22 mouse cellular contexts compared by ENCODE assay signal in the genomic region with DNA sequence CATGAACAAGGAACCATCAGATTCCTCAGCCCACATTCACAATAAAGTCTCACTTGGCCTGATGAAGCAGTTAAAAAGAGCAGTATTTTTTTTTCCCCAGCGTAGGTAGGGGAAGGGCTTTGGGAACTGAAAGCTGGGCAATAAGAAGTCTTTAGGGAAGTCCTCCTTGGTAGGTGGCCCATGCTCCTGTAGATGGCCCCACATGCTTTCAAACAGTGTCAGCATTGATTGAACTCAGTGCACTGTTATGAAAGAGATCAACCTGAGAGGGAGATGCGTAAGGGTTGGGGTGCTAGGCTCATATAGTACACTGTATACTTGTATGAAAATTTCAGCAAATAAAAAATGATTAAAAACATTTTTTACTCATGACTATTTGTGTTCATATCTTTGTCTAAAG. TPM values are rescaled to one million over a fixed set of nuclear protein-coding genes. Genes with fewer than 3 reads are reported as not detected.
DNase-seq lines count a peak whose midpoint lies in the region; ATAC-seq and TF ChIP-seq lines count a peak whose summit lies in the region.
"Had no signal": no experiment of that assay in that cellular context is flagged by ENCODE, and none has a peak within 500 bp of the region (broad histone marks: within the 10 kb centered on the region; RNA-seq: fewer than 3 reads in every experiment).

No protein-coding gene starts in this region.

- H3K27ac ChIP-seq in kidney, postnatal 0 days = peak overlapping the region; percentile 62; the same call in 1 of the 2 replicates
- H3K27ac ChIP-seq in forebrain, embryonic 14.5 days (ENCODE audit: low read depth, low read length) = no peak overlapping the region
- H3K27ac ChIP-seq in intestine, embryonic 15.5 days = no peak overlapping the region
- H3K27ac ChIP-seq: embryonic facial prominence, embryonic 15.5 days; heart, adult 2 months; heart, embryonic 13.5 days; hindbrain, embryonic 12.5 days; midbrain, embryonic 13.5 days; neural tube, embryonic 12.5 days had no signal

- 87% methylated on average over 2 of the region's 2 CpGs for WGBS in kidney, postnatal 0 days
- WGBS in forebrain, embryonic 14.5 days = 96% methylated on average over 2 of the region's 2 CpGs
- WGBS in intestine, embryonic 15.5 days = 89% methylated on average over 2 of the region's 2 CpGs

- TF ChIP-seq CTCF in kidney, postnatal 0 days (IDR thresholded peaks at IDR 0.05; ENCODE audit: low read depth) = no peak
- peak; percentile 19 for TF ChIP-seq CTCF in Patski (IDR thresholded peaks at IDR 0.05)

- no peaks in the 10 kb centered on the region for H3K27me3 ChIP-seq in kidney, postnatal 0 days (ENCODE audit: insufficient read depth, low read length)
- no peaks in the 10 kb centered on the region for H3K27me3 ChIP-seq in Patski
- H3K27me3 ChIP-seq in forebrain, embryonic 14.5 days (replicated peaks; ENCODE audit: control insufficient read depth, insufficient read depth, low read length) = no peaks in the 10 kb centered on the region
- H3K27me3 ChIP-seq in intestine, embryonic 15.5 days (replicated peaks) = no peaks in the 10 kb centered on the region
- H3K27me3 ChIP-seq: embryonic facial prominence, embryonic 15.5 days; heart, embryonic 13.5 days; hindbrain, embryonic 12.5 days; midbrain, embryonic 13.5 days; neural tube, embryonic 12.5 days had no signal

- no peak overlapping the region for H3K4me2 ChIP-seq in kidney, postnatal 0 days (ENCODE audit: low read length)
- no peak overlapping the region for H3K4me2 ChIP-seq in forebrain, embryonic 14.5 days (ENCODE audit: low read length)
- no peak overlapping the region for H3K4me2 ChIP-seq in intestine, embryonic 15.5 days (replicated peaks)
- H3K4me2 ChIP-seq: embryonic facial prominence, embryonic 15.5 days; heart, embryonic 13.5 days; hindbrain, embryonic 12.5 days; midbrain, embryonic 13.5 days; neural tube, embryonic 12.5 days had no signal

- in situ Hi-C loops in Patski (cut with MboI; ENCODE audit: low pct_unique_long_range_greater_than_20kb) = no loop called here

- CTCF ChIA-PET in Patski (lab: Charles Lee) = no interaction called here

- no peak overlapping the region for H3K4me3 ChIP-seq in kidney, postnatal 0 days (replicated peaks; ENCODE audit: low read depth, low read length)
- H3K4me3 ChIP-seq in forebrain, embryonic 14.5 days (ENCODE audit: low read depth, low read length) = no peak overlapping the region
- no peak overlapping the region for H3K4me3 ChIP-seq in intestine, embryonic 15.5 days (replicated peaks)
- H3K4me3 ChIP-seq: embryonic facial prominence, embryonic 15.5 days; heart, adult 2 months; heart, embryonic 13.5 days; hindbrain, embryonic 12.5 days; midbrain, embryonic 13.5 days; neural tube, embryonic 12.5 days had no signal

- no peak for DNase-seq in kidney, postnatal 0 days (ENCODE audit: low spot score)
- no peak for DNase-seq in kidney, postnatal 14 days
- DNase-seq in A20 (ENCODE audit: low read depth, low spot score) (peak; percentile 50), Patski (ENCODE audit: low read depth, low spot score) (no peak)
- DNase-seq in forebrain, embryonic 14.5 days (ENCODE audit: low spot score) = no peak
- DNase-seq: adrenal gland, postnatal 36 days; cerebellum, adult 9-10 months; gastrocnemius, postnatal 10 days; heart, adult 2 months; kidney, adult 11 months; layer of hippocampus, adult 9-11 months; lung, adult 18-20 months; lung, postnatal 10 days; right cerebral cortex, adult 18-20 months had no signal

- H3K36me3 ChIP-seq in kidney, postnatal 0 days (ENCODE audit: insufficient read depth, low read length) = peaks cover 40% of the 10 kb centered on the region
- peaks cover 76% of the 10 kb centered on the region for H3K36me3 ChIP-seq in forebrain, embryonic 14.5 days (ENCODE audit: control insufficient read depth, insufficient read depth, low read length)
- H3K36me3 ChIP-seq in intestine, embryonic 15.5 days = peaks cover 23% of the 10 kb centered on the region

- no peak overlapping the region for H3K9ac ChIP-seq in kidney, postnatal 0 days (ENCODE audit: low read depth, low read length)
- H3K9ac ChIP-seq in forebrain, embryonic 14.5 days (ENCODE audit: low read length) = no peak overlapping the region
- no peak overlapping the region for H3K9ac ChIP-seq in intestine, embryonic 15.5 days
- H3K9ac ChIP-seq: embryonic facial prominence, embryonic 15.5 days; heart, embryonic 13.5 days; hindbrain, embryonic 12.5 days; midbrain, embryonic 13.5 days; neural tube, embryonic 12.5 days had no signal

- no peak for ATAC-seq in kidney, postnatal 0 days (replicated peaks; ENCODE audit: low FRiP score, low read depth)
- ATAC-seq in Patski = peak; percentile 14
- ATAC-seq in megakaryocyte progenitor cell, adult 5-6 weeks (replicated peaks; ENCODE audit: poor library complexity) = peak; percentile 39; the same call in 1 of the 2 replicates
- ATAC-seq in forebrain, embryonic 14.5 days = no peak
- ATAC-seq in intestine, embryonic 15.5 days = no peak
- ATAC-seq: forebrain, embryonic 16.5 days; midbrain, embryonic 13.5 days had no signal

- H3K9me3 ChIP-seq in kidney, postnatal 0 days (replicated peaks; ENCODE audit: low read length) = no peaks in the 10 kb centered on the region
- no peaks in the 10 kb centered on the region for H3K9me3 ChIP-seq in forebrain, embryonic 14.5 days (replicated peaks; ENCODE audit: control insufficient read depth, low read length)
- no peaks in the 10 kb centered on the region for H3K9me3 ChIP-seq in intestine, embryonic 15.5 days
- H3K9me3 ChIP-seq: embryonic facial prominence, embryonic 15.5 days; heart, embryonic 13.5 days; hindbrain, embryonic 12.5 days; midbrain, embryonic 13.5 days; neural tube, embryonic 12.5 days had no signal

- POLR2A ChIA-PET in Patski (lab: Charles Lee) = interaction anchor here (1.2 kb wide), 1 partner anchor 10 kb away, joined by 4 read pairs; no protein-coding TSS in a partner anchor

- no peaks in the 10 kb centered on the region for H3K4me1 ChIP-seq in kidney, postnatal 0 days (replicated peaks; ENCODE audit: insufficient read depth, low read length)
- no peaks in the 10 kb centered on the region for H3K4me1 ChIP-seq in forebrain, embryonic 14.5 days (ENCODE audit: control insufficient read depth, insufficient read depth, low read length)
- H3K4me1 ChIP-seq in intestine, embryonic 15.5 days (replicated peaks) = no peaks in the 10 kb centered on the region
- H3K4me1 ChIP-seq: embryonic facial prominence, embryonic 15.5 days; hindbrain, embryonic 12.5 days; neural tube, embryonic 12.5 days had no signal

RNA-seq across cellular contexts. Expression of a gene that starts 8.2 kb away (rescaled TPM):
- polyA plus RNA-seq in kidney, postnatal 0 days (2015; fragmentation: Nextera tagmentation; extraction: Ambion mirVana) = 28.6 and 31.2 TPM in 2 replicates
- polyA plus RNA-seq in Patski (2021) = 16.2 TPM
- 22.5 and 23.3 TPM in 2 replicates for total RNA-seq in megakaryocyte progenitor cell, adult 5-6 weeks (2015)
- total RNA-seq in megakaryocyte progenitor cell, adult 5-6 weeks (2017) = 26.1 and 27.1 TPM in 2 replicates
- polyA plus RNA-seq in forebrain, embryonic 14.5 days (2014; fragmentation: Nextera tagmentation; extraction: Ambion mirVana) = 33.2 and 38.1 TPM in 2 replicates
- polyA plus RNA-seq in intestine, embryonic 15.5 days (2015; fragmentation: Nextera tagmentation; extraction: Ambion mirVana) = 31.0 and 33.1 TPM in 2 replicates

RNA-seq across cellular contexts. Expression of a gene that starts 8.3 kb away (rescaled TPM):
- polyA plus RNA-seq in kidney, postnatal 0 days (2015; fragmentation: Nextera tagmentation; extraction: Ambion mirVana) = 222 and 249 TPM in 2 replicates
- 443 TPM for polyA plus RNA-seq in Patski (2021)
- total RNA-seq in megakaryocyte progenitor cell, adult 5-6 weeks (2015) = 135 and 167 TPM in 2 replicates
- 94.0 and 120 TPM in 2 replicates for total RNA-seq in megakaryocyte progenitor cell, adult 5-6 weeks (2017)
- 119 and 131 TPM in 2 replicates for polyA plus RNA-seq in forebrain, embryonic 14.5 days (2014; fragmentation: Nextera tagmentation; extraction: Ambion mirVana)
- polyA plus RNA-seq in intestine, embryonic 15.5 days (2015; fragmentation: Nextera tagmentation; extraction: Ambion mirVana) = 168 and 176 TPM in 2 replicates

Comparison
In these comparisons a context has a peak if more than half of its experiments do, and no peak if none do; other contexts are left out.
1. ATAC-seq: peak in Patski (single experiment) and megakaryocyte progenitor cell, adult 5-6 weeks (single experiment); none in kidney, postnatal 0 days (single experiment), forebrain, embryonic 14.5 days (single experiment) and intestine, embryonic 15.5 days (single experiment).